Mouse (Mus musculus) G1E (cell line): ENCODE results near the gene Qser1. TPM values are rescaled to one million over a fixed set of nuclear protein-coding genes. Genes with fewer than 3 reads are reported as not detected.
"Not testable (repeated sequence)": the region's sequence is repeated elsewhere in the genome, so short reads cannot be mapped to it uniquely, and the experiment has no call there.

ENCODE experiments used
- ATAC-seq: 2 replicates; pipeline ENCODE4 v1.8.0; 2016; ENCODE audit warnings: mild to moderate bottlenecking; ENCODE audit not compliant: insufficient number of reproducible peaks, poor library complexity, low FRiP score, severe bottlenecking; ENCODE audit errors: extremely low read depth
- DNase-seq: peaks from one replicate; pipeline ENCODE4 v3.0.0; 2012; ENCODE audit warnings: low spot score
- H3K27me3 ChIP-seq: 2 replicates; pipeline ENCODE4 v1.6.1; 2012; ENCODE audit warnings: mild to moderate bottlenecking, low read length, inconsistent platforms; ENCODE audit not compliant: insufficient read depth
- H3K36me3 ChIP-seq: replicated peaks from 2 replicates; pipeline ENCODE3; 2012; ENCODE audit warnings: mild to moderate bottlenecking, inconsistent platforms
- H3K4me1 ChIP-seq: 2 replicates; pipeline ENCODE4 v1.6.1; 2012; ENCODE audit warnings: low read depth, low read length, inconsistent platforms, mixed read lengths; ENCODE audit not compliant: insufficient read depth
- H3K4me3 ChIP-seq: 2 replicates; pipeline ENCODE4 v1.5.1; 2012; ENCODE audit warnings: low read depth, mild to moderate bottlenecking, inconsistent platforms, low read length, moderate library complexity, mixed read lengths
- H3K9me3 ChIP-seq: replicated peaks from 2 replicates; pipeline ENCODE4 v1.6.1; 2012; ENCODE audit warnings: inconsistent platforms
- CTCF ChIP-seq: IDR thresholded peaks from 2 replicates; pipeline ENCODE4 v1.5.1; 2012; ENCODE audit warnings: low read depth, low read length, inconsistent platforms, mixed read lengths
- GATA1 ChIP-seq: IDR thresholded peaks from 2 replicates; pipeline ENCODE4 v1.6.1; 2012; ENCODE audit warnings: borderline replicate concordance, low read length, inconsistent platforms, mixed read lengths
- GATA2 ChIP-seq: IDR thresholded peaks from 2 replicates; pipeline ENCODE4 v1.6.1; 2012; ENCODE audit warnings: low read depth, low read length, inconsistent platforms, borderline replicate concordance
- POLR2AphosphoS5 ChIP-seq: IDR thresholded peaks from 2 replicates; pipeline ENCODE4 v1.6.1; 2012; ENCODE audit warnings: low read depth, low read length, inconsistent platforms; ENCODE audit not compliant: insufficient replicate concordance
- TAL1 ChIP-seq: conservative IDR thresholded peaks from 2 replicates; pipeline ENCODE4 v1.6.1; 2012; ENCODE audit warnings: low read depth, low read length, inconsistent platforms, mixed read lengths
- polyA plus RNA-seq: library from polyadenylated mRNA; stranded (reverse); fragments of >175 nt; gene quantifications from 2 replicates; pipeline ENCODE4 v1.2.3, GENCODE M21; 2012
- total RNA-seq, 2 experiments: library from RNA; stranded (forward) in 1 of 2; stranded (reverse) in 1 of 2; fragments of 200-1000 nt in 1 of 2; fragments of >200 nt in 1 of 2; fragmentation: Nextera tagmentation in 1 of 2; gene quantifications; 2 replicates each; pipeline ENCODE4 v1.2.3; 2014 to 2017

The Qser1 gene
- total and polyA plus RNA-seq, 3 experiments = 2.5 to 57.8 (median 6.6) TPM

- ATAC-seq (no peak), DNase-seq (no peak)
- Histone ChIP-seq H3K27me3 (peaks cover 22% of the 10 kb centered on the region), H3K4me1 (peaks cover 5% of the 10 kb centered on the region; the same call in 1 of the 2 replicates), H3K4me3 (no peak overlapping the region), H3K9me3 (no peaks in the 10 kb centered on the region), H3K36me3 (no peaks in the 10 kb centered on the region)
- no peak for TF ChIP-seq GATA1
- no peak for TF ChIP-seq POLR2AphosphoS5
- no peak for TF ChIP-seq TAL1
- no peak for TF ChIP-seq GATA2
- TF ChIP-seq CTCF = no peak
These were observed 31.1 kb upstream of the Qser1 start for GRCm38 (mm10) chr2:104847645-104848044.

- no peak for ATAC-seq
- peaks cover 22% of the 10 kb centered on the region for H3K27me3 ChIP-seq
- TF ChIP-seq TAL1 (no peak), GATA1 (no peak), GATA2 (no peak), POLR2AphosphoS5 (no peak), CTCF (no peak)
- peaks cover 5% of the 10 kb centered on the region; the same call in 1 of the 2 replicates for H3K4me1 ChIP-seq
- no peak overlapping the region for H3K4me3 ChIP-seq
- no peaks in the 10 kb centered on the region for H3K9me3 ChIP-seq
- no peaks in the 10 kb centered on the region for H3K36me3 ChIP-seq
- DNase-seq = no peak
These were observed 30.3 kb upstream of the Qser1 start for GRCm38 (mm10) chr2:104846638-104847414.

GRCm38 (mm10) chr2:104842559-104842958 lies 26.0 kb upstream of the Qser1 start:
- Histone ChIP-seq H3K36me3 (no peaks in the 10 kb centered on the region), H3K9me3 (no peaks in the 10 kb centered on the region), H3K27me3 (peaks cover 9% of the 10 kb centered on the region), H3K4me3 (no peak overlapping the region), H3K4me1 (no peaks in the 10 kb centered on the region)
- no peak for ATAC-seq
- TF ChIP-seq CTCF = no peak
- DNase-seq = no peak

GRCm38 (mm10) chr2:104841736-104842135 lies 25.2 kb upstream of the Qser1 start:
- Histone ChIP-seq H3K4me1 (no peaks in the 10 kb centered on the region), H3K27me3 (peaks cover 8% of the 10 kb centered on the region), H3K9me3 (no peaks in the 10 kb centered on the region), H3K36me3 (no peaks in the 10 kb centered on the region), H3K4me3 (no peak overlapping the region)
- ATAC-seq (no peak), DNase-seq (no peak)
- no peak for TF ChIP-seq GATA2
- TF ChIP-seq TAL1 = no peak
- no peak for TF ChIP-seq CTCF
- no peak for TF ChIP-seq GATA1
- TF ChIP-seq POLR2AphosphoS5 = no peak

- DNase-seq = no peak
- TF ChIP-seq POLR2AphosphoS5 = no peak
- TF ChIP-seq GATA2 = no peak
- peaks cover 7% of the 10 kb centered on the region for H3K27me3 ChIP-seq
- no peaks in the 10 kb centered on the region for H3K4me1 ChIP-seq
- no peak overlapping the region for H3K4me3 ChIP-seq
- no peak for ATAC-seq
- H3K36me3 ChIP-seq = no peaks in the 10 kb centered on the region
- no peaks in the 10 kb centered on the region for H3K9me3 ChIP-seq
These were observed 24.4 kb upstream of the Qser1 start for GRCm38 (mm10) chr2:104840974-104841373.

GRCm38 (mm10) chr2:104832486-104832885 lies 15.9 kb upstream of the Qser1 start:
- Histone ChIP-seq H3K27me3 (peaks cover 12% of the 10 kb centered on the region), H3K9me3 (no peaks in the 10 kb centered on the region), H3K4me3 (no peak overlapping the region), H3K36me3 (no peaks in the 10 kb centered on the region), H3K4me1 (no peaks in the 10 kb centered on the region)
- TF ChIP-seq POLR2AphosphoS5 (no peak), GATA2 (no peak), TAL1 (no peak), CTCF (no peak), GATA1 (no peak)
- no peak for ATAC-seq
- no peak for DNase-seq

GRCm38 (mm10) chr2:104826191-104826590 lies 9.6 kb upstream of the Qser1 start:
- H3K4me3 ChIP-seq = no peak overlapping the region
- no peak for ATAC-seq
- TF ChIP-seq POLR2AphosphoS5 (no peak), GATA1 (no peak), GATA2 (no peak), TAL1 (no peak), CTCF (no peak)

GRCm38 (mm10) chr2:104818763-104819162 lies 2.2 kb upstream of the Qser1 start:
- peaks cover 16% of the 10 kb centered on the region for H3K27me3 ChIP-seq
- peaks cover 33% of the 10 kb centered on the region for H3K4me1 ChIP-seq
- DNase-seq, H3K36me3 ChIP-seq, ATAC-seq, H3K9me3 ChIP-seq, H3K4me3 ChIP-seq: not testable (repeated sequence)

More at GRCm38 (mm10) chr2:104826191-104826590, 9.6 kb upstream of the Qser1 start:
- H3K4me1 ChIP-seq = no peaks in the 10 kb centered on the region
- no peak for DNase-seq
- no peaks in the 10 kb centered on the region for H3K36me3 ChIP-seq
- H3K27me3 ChIP-seq = peaks cover 11% of the 10 kb centered on the region
- H3K9me3 ChIP-seq = no peaks in the 10 kb centered on the region
